Mouse (Mus musculus) right cerebral cortex, postnatal 14 days (tissue): ENCODE data around the gene Lamc1.
"Not testable (repeated sequence)": the region's sequence is repeated elsewhere in the genome, so short reads cannot be mapped to it uniquely, and the experiment has no call there.

Experiments
- DNase-seq: peaks from one replicate; pipeline ENCODE4 v3.0.0; 2022

Gene Lamc1

DNA sequence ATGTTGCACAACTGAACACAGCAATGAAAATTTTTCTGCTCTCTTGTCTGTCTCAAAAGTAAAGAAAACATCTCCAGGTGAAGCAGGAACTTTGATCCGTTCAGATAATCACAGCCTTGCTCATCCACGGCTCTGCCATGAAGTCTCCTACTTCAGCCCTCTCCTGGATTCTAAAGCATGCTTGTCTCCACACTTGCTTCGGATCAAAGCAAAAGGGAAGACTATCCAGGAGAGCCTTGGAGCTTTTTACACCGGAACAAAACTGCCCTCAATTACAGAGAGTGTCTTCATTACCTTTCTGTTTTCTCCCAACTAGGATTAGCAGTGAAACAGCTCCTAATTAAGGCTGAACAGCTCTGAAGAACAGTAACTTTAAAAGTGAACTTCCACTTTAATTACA is 1.4 kb downstream of the Lamc1 start:
- DNase-seq: no peak

DNA sequence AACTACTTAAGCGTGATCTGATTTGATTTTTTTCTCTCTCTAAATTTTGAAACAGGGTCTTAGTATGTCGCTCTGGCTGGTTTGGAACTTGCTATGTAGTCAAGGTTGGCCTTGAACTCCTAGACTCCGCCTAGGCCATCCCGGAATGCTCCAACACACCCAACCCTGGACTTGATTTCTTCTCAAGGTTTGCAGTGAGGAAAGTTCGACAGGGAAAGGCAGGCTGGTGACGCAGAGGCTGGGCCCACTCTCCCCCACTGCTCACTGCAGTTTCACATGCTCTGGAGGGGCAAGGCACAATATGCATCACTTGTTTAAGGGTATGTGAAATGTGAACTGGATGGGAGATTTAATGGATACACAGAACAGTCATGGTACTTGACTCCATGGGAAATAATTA is 3.3 kb downstream of the Lamc1 start:
- no peak for DNase-seq

DNA sequence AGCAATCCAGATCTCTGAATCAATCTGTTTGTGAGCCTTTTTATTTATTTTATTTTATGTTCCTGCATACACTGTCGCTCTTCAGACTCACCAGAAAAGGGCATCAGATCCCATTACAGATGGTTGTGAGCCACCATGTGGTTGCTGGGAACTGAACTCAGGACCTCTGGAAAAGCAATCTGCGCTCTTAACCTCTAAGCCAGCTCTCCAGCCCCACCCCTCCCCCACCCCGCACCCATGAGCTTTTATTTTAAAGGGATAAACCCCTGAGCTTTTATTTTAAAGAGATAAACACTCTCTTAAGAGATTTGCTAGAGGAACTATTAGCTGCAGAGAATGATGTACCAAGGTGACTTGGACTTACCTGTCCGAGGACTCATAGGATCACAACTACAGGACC is 5.5 kb downstream of the Lamc1 start:
- DNase-seq: no peak

DNA sequence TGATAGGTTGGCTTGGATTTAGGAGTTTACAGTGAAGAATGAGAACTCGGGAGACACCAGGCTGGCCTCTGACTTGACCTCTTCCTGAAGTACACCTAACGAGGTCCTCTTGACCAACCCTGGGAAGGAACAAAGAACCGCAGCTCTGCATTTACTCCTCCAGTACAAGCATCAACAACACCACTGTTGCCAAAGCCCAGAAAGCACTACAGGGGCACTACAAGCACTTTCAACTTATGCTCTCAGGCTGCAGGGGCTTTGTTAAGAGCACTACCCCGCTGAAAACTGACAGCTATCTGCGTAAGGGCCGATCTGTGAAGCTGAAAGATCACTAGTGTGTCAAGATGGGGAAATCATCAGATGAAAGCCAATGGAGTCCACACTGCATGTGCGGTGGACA is 6.4 kb downstream of the Lamc1 start:
- DNase-seq: no peak

DNA sequence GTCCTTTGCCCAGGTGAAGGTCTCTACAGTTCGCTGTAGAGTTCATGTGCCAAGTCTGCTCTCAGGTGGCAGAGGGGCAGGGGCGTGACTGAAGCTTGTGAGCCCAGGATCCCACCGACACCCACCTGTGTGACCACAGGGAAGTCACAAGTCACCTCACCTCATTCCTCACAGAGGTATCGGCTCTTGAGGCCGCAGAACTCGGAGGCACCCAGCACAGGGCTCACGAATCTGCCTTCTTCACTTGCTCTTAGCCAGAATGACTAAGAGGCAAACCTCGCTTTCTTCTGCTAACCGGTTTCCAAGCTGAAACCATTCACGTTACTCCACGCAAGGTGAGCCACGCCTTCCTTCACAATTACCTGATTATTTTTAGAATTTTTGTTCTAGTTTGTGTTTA is 11.2 kb downstream of the Lamc1 start:
- DNase-seq: no peak

DNA sequence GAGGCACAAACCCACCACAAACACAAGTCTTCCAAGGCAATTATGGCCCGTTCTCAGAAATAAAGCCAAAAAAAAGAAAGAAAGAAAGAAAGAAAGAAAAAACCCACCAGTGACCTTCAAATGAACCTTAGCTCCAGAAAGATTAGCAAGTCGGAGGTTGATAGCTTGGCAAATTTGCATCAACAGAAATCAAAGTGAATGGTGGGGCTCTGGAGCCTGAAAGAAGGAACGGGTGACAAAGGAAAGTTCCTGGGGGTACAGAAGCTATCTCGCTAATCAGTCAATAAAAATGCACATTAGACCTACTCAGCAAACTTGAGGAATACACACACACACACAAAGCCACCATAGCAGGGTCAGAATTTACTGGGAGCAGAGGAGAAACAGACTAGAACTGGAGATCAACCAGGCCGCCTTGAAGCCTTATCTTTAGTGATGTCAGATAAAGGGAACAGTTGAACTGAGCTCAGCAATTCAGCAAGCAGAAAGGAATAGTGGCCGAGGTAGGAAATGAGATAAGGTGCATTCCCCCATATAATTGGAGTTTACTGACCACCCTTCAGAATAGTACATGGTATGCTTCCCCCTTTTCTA is 11.9 kb downstream of the Lamc1 start:
- no peak for DNase-seq

DNA sequence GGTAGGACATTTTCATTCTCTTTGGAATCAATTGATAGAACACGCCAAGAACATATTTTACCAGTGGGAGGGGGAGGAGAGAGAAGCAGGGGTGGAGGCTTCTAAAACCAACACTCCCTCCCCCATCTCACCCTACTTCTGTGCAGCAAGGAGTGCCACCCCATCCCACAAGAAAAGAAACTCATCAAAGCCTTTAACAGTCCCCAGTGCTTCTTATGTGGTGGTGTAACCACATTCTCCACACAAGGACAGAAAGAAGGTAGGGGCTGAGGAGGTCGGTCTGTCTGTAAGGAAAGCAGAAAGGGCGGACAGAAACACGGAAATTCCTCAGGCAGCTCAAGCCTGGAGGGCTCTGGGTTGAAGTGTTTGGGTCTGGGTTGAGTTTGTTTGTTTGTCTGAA is 12.5 kb downstream of the Lamc1 start:
- DNase-seq: no peak

DNA sequence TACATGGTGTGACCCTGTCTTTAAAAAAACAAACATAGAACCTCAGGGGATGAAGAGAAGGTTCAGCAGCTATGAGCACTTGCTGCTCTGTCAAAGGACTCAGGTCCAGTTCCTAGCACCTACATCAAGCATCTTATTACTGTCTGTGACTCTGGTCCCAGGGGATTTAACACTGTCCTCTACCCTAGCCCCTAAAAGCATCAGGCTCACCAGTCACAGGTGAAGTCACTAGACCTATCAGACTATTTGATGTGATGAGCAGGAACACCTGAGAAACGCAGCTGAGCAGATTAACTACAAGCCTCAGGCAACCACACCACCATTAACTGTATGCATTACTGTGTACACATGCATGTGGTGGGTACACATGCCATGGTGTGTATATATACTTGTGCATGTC is 13.8 kb downstream of the Lamc1 start:
- DNase-seq: no peak

DNA sequence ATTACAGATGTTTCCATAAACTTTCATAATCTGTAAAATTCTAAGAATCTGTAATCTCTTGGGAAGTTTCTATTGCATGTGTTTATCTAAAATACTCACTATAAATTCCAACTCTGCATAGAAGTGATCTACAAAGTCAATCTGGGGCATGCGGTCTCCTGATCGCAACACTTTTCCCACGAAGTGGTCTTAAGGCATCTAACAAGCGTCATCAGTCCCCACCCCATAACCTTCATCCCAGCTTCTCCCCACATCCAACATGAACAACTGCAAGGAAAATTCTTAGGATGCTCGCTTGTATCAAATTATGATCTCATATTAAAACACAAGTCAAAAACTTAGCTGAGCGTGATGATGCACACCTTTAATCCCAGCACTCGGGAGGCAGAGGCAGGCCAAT is 14.3 kb downstream of the Lamc1 start:
- no peak for DNase-seq

DNA sequence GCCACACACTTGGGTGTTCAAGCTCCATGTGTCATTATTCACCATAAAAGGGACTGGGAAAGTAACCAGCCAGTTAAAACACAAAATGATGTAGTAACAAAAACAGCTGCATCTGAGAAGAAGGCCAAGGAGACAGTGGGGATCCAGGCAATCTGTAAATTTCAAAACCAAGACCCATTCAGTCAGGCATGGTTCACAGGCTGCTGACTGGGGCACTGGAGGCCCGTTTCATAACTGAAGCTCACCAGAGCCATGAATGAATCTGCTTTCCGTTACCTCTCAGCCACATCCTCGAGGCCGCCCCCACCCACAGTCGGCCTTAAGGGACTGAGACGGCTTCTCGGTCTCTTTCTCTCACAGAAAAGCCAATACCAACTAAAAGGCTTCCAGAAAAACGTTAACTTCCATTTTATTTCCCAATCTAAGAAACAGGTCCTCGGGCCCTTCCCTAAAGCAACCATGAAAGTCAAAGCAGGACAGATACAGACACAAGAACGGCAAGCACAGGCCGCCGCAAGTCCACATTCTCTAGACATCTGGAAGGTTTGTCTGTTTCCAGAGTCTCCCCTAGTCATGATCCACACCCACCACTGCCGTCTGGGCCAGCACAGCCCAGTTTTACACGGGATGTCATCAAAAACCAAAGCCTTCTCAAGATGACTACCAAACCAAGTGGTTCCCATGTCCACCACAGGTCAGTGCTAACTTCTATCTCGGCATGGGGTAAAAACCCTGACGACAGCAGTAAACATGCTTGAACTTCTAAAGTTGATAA is 14.9 kb downstream of the Lamc1 start:
- no peak for DNase-seq

DNA sequence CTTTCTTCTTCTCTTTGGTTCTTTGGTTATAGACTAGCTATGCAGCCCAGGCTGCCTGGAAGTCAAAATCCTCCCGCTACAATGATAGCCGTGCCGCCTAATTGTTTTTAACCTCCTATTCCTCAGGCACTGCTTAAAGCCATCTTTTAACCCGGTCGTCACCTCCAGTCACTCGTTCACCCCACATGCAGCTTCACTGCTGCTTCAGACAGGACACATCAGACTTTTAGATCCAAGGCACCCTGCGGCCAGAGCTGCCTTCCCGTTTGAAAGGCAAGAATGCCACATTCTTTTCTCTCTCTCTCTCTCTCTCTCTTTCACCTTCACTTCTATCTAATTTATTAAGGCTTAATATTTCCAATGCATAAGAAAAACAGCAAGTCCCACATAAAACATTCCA is 15.6 kb downstream of the Lamc1 start:
- DNase-seq: no peak

DNA sequence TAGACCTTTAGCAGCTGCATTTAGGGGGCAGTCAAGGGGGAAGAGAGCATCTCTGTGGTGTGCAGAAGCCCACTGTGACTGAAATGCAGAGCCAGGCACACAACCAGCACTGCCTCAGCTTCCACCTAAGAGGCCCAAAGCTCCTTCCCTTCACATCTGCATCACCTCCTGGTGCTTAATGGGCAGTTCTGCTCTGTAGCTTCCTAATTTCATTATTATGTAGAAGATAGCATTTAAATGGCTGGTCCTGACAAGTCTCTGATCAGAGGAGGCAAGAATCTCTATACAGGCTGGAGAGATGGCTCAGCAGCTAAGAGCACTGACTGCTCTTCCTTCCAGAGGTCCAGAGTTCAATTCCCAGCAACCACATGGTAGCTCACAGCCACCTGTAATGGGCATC is 16.3 kb downstream of the Lamc1 start:
- DNase-seq: no peak

DNA sequence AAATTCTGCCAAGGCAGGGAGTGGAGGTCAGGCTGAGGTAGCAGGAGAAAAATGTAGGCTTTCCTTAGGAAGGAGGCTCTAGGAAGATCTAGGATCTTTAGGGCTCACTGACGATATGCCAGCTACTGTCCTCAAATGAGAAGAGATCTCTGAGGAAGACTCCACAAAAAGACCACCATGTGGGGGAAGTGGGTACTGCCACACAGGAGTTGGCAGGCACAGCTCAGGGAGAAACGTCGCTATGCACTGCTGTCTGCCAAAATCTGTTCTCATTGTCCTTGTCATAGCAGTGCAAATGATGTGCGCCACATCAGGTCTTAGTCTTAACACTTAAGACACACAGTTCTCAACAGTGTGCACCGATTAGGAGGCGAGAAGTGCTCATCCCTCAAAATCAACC is 17.5 kb downstream of the Lamc1 start:
- no peak for DNase-seq

DNA sequence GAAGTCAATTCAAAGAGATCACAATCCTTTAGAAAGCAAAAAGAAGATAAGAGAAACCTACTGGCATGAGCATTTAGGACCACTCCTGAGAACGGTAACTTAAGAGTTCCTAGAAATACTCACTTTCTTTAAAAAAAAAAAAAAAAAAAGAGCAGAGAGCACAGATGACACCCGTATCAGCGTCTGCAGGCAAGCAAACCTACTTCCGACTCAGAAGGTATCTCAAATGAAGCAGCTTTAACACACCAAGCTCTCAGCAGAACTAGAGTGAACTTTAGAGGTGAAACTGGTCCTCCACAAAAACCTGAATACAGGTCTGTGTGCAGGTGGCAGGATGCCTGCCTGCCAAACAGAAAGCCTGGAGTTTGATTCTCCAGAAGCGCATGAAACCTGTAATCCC is 19.6 kb downstream of the Lamc1 start:
- no peak for DNase-seq

DNA sequence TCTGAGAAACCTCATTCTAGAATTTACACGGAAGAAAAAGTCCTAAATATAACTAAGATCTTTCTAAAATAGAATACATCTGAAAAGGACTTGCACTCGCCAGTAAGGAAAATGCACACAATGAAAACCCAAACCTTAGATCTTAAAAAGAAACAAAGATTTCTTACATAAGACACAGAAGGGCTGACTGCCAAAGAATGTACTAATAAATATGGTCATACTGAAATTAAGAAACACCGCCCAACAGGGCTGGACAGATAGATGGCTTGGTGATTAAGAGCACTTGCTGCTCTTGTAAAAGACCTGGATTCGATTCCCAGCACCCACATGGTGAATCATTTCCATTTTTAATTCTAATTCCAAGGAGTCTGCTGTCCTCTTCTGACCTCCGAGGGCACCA is 22.4 kb downstream of the Lamc1 start:
- DNase-seq: no peak

DNA sequence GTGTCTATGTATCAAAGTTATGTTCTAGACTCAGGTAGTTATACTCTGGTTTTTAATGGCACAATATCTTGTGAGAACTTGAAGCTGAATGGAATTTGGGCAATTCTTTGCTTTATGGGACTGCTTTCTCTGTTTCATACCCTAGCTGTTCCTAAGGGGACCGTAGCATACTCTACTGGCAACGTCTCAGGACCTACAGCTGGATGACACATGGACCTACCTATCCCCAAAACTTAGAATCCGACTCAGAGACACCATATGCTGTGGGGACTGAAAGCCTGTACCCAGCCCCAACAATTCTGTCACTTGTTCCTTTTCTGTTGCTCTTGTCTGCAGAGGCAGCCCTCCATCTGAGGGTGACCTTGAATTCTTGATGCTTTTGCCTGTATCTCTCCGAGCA is 23.3 kb downstream of the Lamc1 start:
- no peak for DNase-seq

DNA sequence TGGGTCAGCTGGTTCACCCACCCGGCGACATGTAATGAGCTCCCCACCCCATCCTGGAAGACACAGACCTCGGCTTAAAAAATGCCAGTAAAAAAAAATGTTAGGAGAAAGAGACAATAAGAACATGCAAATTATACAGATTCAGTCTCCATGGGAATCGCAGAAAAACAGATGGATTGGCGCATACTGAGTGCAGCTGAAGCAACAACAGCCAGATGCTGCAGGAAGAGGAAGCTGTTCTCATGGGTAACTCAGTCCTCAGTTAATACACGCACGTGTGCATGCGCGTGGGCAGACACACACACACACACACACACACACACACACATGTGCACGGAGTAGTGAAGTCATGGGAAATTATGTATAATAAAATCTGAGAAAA is 23.7 kb downstream of the Lamc1 start:
- peak; percentile 28 for DNase-seq

DNA sequence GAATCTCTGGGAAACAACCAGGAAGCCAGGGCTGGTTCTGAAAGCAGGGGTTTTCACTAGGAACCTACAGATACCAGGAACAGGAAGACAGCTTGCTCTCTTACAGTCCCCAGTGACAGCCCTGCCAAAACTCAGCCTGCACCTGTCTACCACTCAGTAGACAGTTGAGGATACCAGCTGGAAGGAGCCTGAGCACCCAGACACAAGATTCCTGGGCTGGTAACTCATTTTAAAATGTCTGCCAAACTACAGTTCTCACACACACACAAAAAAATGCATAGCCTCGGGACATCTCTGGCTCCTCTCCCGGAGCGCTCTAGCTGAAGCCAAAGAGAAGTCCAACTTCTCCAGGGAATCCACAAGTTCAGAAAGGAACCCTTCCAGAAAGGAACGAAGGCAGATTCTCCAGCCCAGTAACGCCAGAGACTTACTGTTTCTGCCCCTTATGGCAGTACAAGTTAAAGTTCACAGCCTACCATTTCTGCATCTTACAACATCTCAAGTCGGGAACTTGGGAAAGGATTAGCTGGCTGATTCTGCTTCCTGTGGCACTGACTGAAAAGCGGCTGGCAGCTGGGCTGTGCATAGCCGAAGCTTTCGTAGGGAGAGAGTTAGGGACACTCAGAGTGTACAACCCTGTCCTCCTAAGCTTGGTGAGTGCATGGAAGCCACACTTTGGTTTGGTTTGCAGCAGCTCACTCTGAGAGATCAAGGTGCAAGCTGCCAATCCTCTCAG is 24.2 kb downstream of the Lamc1 start:
- DNase-seq: peak; percentile 40

DNA sequence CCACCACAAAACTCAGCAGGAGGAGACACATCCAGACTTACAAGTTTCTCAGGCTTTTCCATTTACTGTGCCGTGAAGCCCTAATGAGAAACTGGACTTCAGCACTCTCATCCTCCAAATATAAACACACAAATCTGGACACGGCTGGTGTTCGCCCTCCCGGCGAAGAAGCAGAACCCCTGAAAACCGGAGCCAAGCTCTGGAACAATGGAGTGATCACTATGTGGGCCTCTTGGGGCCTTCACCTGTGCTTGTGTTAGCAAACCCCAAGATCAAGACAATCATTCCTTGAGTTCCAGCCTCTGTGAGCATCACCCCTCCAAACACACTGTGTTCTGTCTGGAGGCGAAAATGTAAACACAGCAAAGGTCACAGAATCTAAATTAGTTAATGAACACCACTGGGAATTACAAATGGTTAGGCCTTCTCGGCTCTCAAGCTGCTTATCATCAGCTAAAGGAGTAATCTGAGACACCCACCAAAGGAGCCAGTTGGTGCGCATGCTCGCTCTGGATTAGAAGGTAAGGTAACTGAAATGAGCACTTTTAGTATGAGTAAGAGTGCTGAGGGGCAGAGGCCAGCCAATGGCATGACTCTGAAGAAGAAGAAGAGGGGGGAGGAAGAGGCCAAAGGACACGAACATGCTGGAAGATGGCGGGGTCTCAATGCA is 24.9 kb downstream of the Lamc1 start:
- no peak for DNase-seq

DNA sequence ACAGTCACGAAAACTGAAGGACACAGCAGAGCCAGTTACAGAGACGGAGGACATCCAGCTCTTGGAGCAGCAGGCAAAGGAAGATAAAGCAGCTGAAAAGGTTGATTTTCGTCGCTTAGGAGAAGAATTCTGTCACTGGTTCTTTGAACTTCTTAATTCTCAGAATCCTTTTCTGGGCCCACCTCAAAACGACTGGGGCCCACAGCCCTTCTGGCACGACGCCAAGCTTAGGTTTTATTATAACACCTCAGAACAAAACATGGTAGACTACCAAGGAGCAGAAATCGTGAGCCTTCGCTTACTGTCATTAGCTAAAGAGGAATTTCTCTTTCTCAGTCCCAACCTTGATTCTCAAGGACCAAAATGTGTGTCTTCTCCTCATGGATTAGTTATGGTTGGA is 26.9 kb downstream of the Lamc1 start:
- not testable (repeated sequence) for DNase-seq

DNA sequence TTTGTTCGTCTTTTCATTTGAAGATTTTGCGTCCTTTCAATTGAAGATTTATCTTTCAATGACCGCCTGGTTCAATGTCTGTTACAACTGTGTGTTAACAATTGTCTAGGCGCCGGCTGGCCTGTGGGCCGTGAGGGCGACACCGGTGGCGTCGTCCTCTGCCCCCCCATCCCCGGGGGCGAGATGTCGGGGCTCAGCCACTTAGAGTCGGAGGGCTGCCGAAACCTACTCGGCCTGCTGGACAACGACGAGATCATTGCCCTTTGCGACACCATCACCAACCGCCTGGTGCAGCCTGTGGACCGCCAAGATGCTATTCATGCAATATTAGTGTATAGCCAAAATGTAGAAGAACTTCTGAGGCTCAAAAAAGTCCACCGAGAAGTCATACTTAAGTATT is 27.3 kb downstream of the Lamc1 start:
- not testable (repeated sequence) for DNase-seq

DNA sequence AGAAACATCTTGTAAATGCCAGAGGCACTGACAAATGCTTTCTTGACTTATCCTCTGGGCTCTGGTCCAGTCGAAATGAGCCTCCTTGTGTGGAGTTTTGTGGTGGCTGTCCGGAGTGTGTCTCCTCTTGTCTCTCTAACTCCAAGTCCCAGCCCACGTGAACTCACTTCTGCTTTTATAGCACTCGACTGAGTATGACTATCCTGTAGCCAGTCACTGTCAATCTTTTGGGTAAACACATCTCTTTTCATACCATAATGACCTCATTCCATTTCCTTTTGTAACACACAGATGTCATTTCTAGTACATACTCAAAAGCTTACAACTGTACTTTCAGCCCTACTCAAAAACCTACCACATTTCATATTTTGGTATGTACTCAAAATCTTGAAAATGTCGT is 33.1 kb downstream of the Lamc1 start:
- DNase-seq: not testable (repeated sequence)

DNA sequence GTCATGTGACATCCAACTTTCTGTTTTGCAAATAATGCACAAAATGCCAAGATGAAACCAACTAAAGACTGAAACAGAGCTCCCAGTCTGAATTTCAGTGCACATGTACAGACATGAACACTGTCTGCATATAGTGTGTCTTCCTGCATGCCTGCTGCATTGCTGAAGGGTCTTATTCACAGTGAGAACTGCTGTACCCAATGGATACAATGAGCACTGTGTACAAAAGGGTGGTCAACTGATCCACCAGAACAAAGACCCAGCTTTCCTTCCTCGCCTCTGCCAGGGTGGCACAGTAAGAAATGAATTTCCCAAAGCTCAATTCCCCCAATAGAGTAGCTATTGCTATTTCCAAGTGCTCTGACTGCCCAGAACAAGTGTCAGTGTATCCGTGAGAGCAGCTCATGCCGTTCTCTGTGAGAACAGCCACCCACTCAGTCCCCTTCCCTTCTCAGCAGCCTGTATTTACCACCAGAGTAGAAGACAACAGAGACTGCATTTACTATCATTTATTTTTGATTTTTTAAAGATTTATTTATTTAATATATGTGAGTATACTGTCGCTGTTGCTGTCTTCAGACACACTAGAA is 34.7 kb downstream of the Lamc1 start:
- DNase-seq: not testable (repeated sequence)
